Mouse (Mus musculus): ENCODE data around the gene Hs6st3.

GRCm38 (mm10) chr14:119797172-119797850 lies 659.2 kb downstream of the Hs6st3 start:
- no peak for TF ChIP-seq CTCF (conservative IDR thresholded peaks at IDR 0.05; ENCODE audit: insufficient read depth, insufficient read length, low read depth, low read length)
- TF ChIP-seq POLR2A (IDR thresholded peaks at IDR 0.05; ENCODE audit: low read depth, low read length) = no peak

Measured in kidney, adult 2 months (tissue).